Mouse (Mus musculus): ENCODE data around the gene Erc2. TPM values are rescaled to one million over a fixed set of nuclear protein-coding genes. Genes with fewer than 3 reads are reported as not detected.

Gene Erc2
- polyA plus RNA-seq, 1 experiment from 2014 or later, result 90.7 TPM

DNA sequence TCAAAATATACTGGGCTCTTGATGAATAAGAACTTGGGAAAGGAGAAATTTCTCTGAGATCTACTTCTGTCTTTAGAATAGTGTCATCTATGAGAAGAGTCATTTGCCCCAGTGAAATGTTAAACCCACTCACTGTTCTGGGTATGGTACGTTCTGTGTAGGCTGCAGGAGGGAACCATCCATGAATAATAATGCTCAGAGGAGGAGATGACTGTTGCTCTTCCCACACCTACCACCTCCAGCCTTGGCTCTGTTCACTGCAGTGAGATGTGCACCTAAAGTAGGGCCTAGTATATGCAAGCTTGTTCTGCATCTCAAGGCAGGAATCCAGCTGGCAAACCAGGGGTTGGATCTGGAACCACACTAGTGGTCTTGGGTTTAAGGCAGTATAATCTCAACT lies 353.4 kb downstream of the Erc2 start:
- Histone ChIP-seq H3K27me3 (ENCODE audit: control insufficient read depth, insufficient read depth, low read length) (no peaks in the 10 kb centered on the region), H3K4me2 (ENCODE audit: low read length) (no peak overlapping the region), H3K4me1 (ENCODE audit: control insufficient read depth, insufficient read depth, low read length) (no peaks in the 10 kb centered on the region), H3K27ac (replicated peaks; ENCODE audit: low read depth, low read length) (no peak overlapping the region), H3K9ac (replicated peaks; ENCODE audit: low read length) (no peak overlapping the region), H3K36me3 (ENCODE audit: control insufficient read depth, insufficient read depth, low read length) (no peaks in the 10 kb centered on the region), H3K4me3 (replicated peaks; ENCODE audit: low read depth, low read length) (no peak overlapping the region), H3K9me3 (ENCODE audit: control insufficient read depth, low read length) (no peaks in the 10 kb centered on the region)
- WGBS, result 84% methylated on average over 1 of the region's 1 CpGs
- DNase-seq (no peak), ATAC-seq (ENCODE audit: low FRiP score, low TSS enrichment) (no peak)

DNA sequence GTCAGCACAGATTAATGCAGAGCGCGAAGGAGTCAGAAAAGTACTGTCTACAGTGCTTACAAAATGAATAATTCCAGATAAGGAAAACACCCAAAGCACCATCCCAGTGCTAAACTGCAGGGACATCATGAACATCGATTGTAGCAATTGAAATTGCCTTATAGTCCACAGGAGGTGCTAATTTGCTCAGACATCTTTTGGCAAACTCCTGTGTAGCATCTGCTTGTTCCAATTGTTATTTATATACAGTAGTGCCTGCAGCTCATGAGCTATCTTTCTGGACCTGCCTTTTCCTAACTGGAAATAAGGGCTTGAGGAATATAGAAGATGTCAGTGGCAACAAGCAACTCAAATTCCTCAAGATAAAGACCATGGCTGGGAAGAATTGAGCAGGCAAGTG lies 362.5 kb downstream of the Erc2 start:
- Histone ChIP-seq H3K36me3 (ENCODE audit: control insufficient read depth, insufficient read depth, low read length) (no peaks in the 10 kb centered on the region), H3K4me1 (ENCODE audit: control insufficient read depth, insufficient read depth, low read length) (no peaks in the 10 kb centered on the region), H3K27me3 (ENCODE audit: control insufficient read depth, insufficient read depth, low read length) (no peaks in the 10 kb centered on the region), H3K9ac (replicated peaks; ENCODE audit: low read length) (no peak overlapping the region), H3K4me2 (ENCODE audit: low read length) (no peak overlapping the region), H3K27ac (replicated peaks; ENCODE audit: low read depth, low read length) (no peak overlapping the region), H3K9me3 (ENCODE audit: control insufficient read depth, low read length) (no peaks in the 10 kb centered on the region), H3K4me3 (replicated peaks; ENCODE audit: low read depth, low read length) (no peak overlapping the region)
- DNase-seq (no peak), ATAC-seq (ENCODE audit: low FRiP score, low TSS enrichment) (no peak)
- WGBS, result 79% methylated on average over 3 of the region's 3 CpGs

DNA sequence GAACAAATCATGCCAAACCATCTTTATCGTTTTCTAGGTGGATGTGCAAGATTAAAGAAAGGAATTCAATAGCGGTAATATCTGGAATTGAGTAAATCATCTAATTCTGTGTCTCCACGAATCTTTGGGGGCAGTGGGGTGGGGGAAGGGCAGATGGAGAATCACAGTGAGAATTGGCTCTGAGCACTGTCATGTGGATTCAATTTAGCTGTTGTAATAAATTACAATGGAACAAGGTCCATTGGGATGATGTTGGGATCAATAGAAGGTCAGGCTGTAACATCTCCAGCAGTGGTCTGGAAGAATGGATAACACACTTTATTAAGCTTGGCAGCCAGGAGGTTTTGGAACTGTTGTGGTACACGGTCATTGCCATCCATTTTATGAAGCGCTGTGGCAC lies 363.0 kb downstream of the Erc2 start:
- Histone ChIP-seq H3K4me1 (ENCODE audit: control insufficient read depth, insufficient read depth, low read length) (no peaks in the 10 kb centered on the region), H3K4me2 (ENCODE audit: low read length) (no peak overlapping the region), H3K4me3 (replicated peaks; ENCODE audit: low read depth, low read length) (no peak overlapping the region), H3K27ac (replicated peaks; ENCODE audit: low read depth, low read length) (no peak overlapping the region), H3K36me3 (ENCODE audit: control insufficient read depth, insufficient read depth, low read length) (no peaks in the 10 kb centered on the region), H3K9ac (replicated peaks; ENCODE audit: low read length) (no peak overlapping the region), H3K9me3 (ENCODE audit: control insufficient read depth, low read length) (no peaks in the 10 kb centered on the region), H3K27me3 (ENCODE audit: control insufficient read depth, insufficient read depth, low read length) (no peaks in the 10 kb centered on the region)
- ATAC-seq (ENCODE audit: low FRiP score, low TSS enrichment) (no peak), DNase-seq (no peak)
- 77% methylated on average over 5 of the region's 5 CpGs for WGBS

DNA sequence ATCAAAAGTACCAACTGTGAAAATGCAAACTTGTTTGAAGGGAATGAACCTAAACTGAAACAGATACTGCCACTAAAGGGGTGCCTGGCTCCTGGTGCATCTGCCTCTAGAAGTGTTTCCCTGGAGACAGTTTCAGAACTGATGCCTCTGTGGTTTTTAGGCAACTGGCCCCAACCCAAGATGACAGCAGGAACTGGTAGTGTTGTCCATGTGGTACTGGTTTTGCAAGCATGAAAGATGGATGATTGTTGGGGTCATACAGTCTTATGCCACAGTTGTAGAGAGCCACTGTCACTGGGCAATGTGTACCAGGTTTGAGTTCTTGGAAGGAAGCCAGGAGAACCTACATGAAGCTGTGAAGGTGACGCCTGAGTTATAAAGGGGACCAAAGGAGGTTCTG lies 365.2 kb downstream of the Erc2 start:
- H3K4me2 ChIP-seq (ENCODE audit: low read length), result no peak overlapping the region
- H3K27me3 ChIP-seq (ENCODE audit: control insufficient read depth, insufficient read depth, low read length), result no peaks in the 10 kb centered on the region
- no peak overlapping the region for H3K27ac ChIP-seq (replicated peaks; ENCODE audit: low read depth, low read length)
- ATAC-seq (ENCODE audit: low FRiP score, low TSS enrichment) (no peak), DNase-seq (no peak)
- no peaks in the 10 kb centered on the region for H3K36me3 ChIP-seq (ENCODE audit: control insufficient read depth, insufficient read depth, low read length)
- no peaks in the 10 kb centered on the region for H3K4me1 ChIP-seq (ENCODE audit: control insufficient read depth, insufficient read depth, low read length)
- H3K4me3 ChIP-seq (replicated peaks; ENCODE audit: low read depth, low read length), result no peak overlapping the region
- H3K9ac ChIP-seq (replicated peaks; ENCODE audit: low read length), result no peak overlapping the region
- no peaks in the 10 kb centered on the region for H3K9me3 ChIP-seq (ENCODE audit: control insufficient read depth, low read length)
- 90% methylated on average over 1 of the region's 1 CpGs for WGBS

DNA sequence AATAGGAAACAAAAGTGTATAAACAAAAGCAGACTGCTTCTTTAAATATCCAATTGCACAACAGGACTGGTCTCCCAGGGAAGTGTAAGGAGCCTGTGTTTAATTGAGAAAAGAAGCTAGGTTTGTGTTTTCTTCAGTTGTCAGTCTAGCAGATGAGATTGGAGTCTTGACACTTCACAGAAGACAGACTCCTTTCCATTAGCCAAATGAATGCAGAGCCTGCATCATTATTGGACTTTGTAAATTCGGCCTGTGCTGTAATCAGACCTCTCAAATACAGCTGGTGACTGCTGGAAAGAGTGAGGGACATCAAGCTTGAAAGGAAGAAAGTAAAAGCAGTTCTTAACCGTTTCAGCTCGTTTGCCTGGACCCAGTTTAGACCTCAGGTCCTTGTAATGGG lies 376.3 kb downstream of the Erc2 start:
- ATAC-seq (ENCODE audit: low FRiP score, low TSS enrichment), result no peak
- Histone ChIP-seq H3K36me3 (ENCODE audit: control insufficient read depth, insufficient read depth, low read length) (no peaks in the 10 kb centered on the region), H3K9ac (replicated peaks; ENCODE audit: low read length) (no peak overlapping the region), H3K4me2 (ENCODE audit: low read length) (no peak overlapping the region), H3K9me3 (ENCODE audit: control insufficient read depth, low read length) (no peaks in the 10 kb centered on the region), H3K27me3 (ENCODE audit: control insufficient read depth, insufficient read depth, low read length) (no peaks in the 10 kb centered on the region), H3K27ac (replicated peaks; ENCODE audit: low read depth, low read length) (no peak overlapping the region), H3K4me1 (ENCODE audit: control insufficient read depth, insufficient read depth, low read length) (no peaks in the 10 kb centered on the region), H3K4me3 (replicated peaks; ENCODE audit: low read depth, low read length) (no peak overlapping the region)
- WGBS, result 62% methylated on average over 3 of the region's 3 CpGs
- no peak for DNase-seq

DNA sequence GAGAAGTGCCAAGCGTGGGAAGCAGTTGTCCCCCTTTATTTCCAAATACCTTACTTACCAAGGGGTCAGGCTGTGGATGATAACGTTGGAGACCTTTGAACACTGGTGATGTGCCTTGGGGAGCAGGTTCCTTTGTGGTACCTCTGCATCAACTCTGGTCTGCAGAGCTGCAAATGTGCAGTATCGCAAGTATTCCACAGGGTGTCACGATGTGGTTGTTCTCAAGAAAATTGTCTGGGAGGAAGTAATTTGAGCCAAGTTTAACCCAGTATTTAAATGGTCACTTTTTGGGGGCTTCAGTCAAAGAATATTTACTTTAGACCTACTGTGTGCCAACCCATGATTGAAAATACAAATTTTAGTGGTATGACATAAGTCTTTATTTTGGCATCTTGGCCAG lies 381.8 kb downstream of the Erc2 start:
- Histone ChIP-seq H3K27ac (replicated peaks; ENCODE audit: low read depth, low read length) (no peak overlapping the region), H3K9me3 (ENCODE audit: control insufficient read depth, low read length) (no peaks in the 10 kb centered on the region), H3K27me3 (ENCODE audit: control insufficient read depth, insufficient read depth, low read length) (no peaks in the 10 kb centered on the region), H3K4me3 (replicated peaks; ENCODE audit: low read depth, low read length) (no peak overlapping the region), H3K36me3 (ENCODE audit: control insufficient read depth, insufficient read depth, low read length) (no peaks in the 10 kb centered on the region), H3K4me1 (ENCODE audit: control insufficient read depth, insufficient read depth, low read length) (no peaks in the 10 kb centered on the region), H3K4me2 (ENCODE audit: low read length) (no peak overlapping the region), H3K9ac (replicated peaks; ENCODE audit: low read length) (no peak overlapping the region)
- ATAC-seq (ENCODE audit: low FRiP score, low TSS enrichment), result no peak
- 53% methylated on average over 4 of the region's 4 CpGs for WGBS
- peak; percentile 64 for DNase-seq

DNA sequence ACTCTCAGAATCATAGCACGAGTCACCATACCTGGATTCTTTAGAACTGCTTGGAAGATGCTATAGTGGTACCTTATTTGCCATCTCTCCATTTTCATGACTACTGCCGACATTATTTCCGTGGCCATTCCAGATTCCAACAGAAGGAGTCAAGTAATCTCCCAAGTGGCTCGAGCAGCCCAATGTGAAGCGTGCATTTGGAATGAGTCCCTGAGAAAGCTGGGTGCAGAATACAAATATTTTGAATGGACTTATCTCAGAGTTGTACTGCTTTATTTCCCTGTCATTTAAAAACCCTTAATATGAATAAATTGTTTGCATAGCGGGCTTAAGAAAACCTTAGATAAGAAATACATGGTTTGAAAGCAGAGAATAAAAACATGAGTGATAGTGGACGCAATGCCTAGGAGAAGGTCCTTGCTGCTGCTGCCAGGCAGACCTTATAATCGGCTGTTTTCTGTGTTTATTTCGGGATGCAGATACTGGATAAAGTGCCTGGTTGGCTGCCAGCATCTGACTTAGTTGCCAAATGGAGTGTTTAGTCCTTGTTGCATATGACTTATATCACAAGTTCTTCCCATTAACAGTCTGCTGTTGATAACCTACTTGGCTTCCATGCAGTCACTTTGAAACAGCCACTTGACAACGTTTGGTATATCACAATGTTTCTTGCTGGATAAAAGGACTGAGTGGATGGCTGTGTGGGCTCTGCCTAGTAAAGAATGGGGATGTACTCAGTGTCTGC lies 388.5 kb downstream of the Erc2 start:
- no peak for ATAC-seq (ENCODE audit: low FRiP score, low TSS enrichment)
- Histone ChIP-seq H3K4me1 (ENCODE audit: control insufficient read depth, insufficient read depth, low read length) (no peaks in the 10 kb centered on the region), H3K27ac (replicated peaks; ENCODE audit: low read depth, low read length) (no peak overlapping the region), H3K4me3 (replicated peaks; ENCODE audit: low read depth, low read length) (no peak overlapping the region), H3K36me3 (ENCODE audit: control insufficient read depth, insufficient read depth, low read length) (no peaks in the 10 kb centered on the region), H3K27me3 (ENCODE audit: control insufficient read depth, insufficient read depth, low read length) (no peaks in the 10 kb centered on the region), H3K9me3 (ENCODE audit: control insufficient read depth, low read length) (no peaks in the 10 kb centered on the region), H3K9ac (replicated peaks; ENCODE audit: low read length) (no peak overlapping the region), H3K4me2 (ENCODE audit: low read length) (no peak overlapping the region)
- no peak for DNase-seq
- WGBS, result 82% methylated on average over 10 of the region's 10 CpGs

DNA sequence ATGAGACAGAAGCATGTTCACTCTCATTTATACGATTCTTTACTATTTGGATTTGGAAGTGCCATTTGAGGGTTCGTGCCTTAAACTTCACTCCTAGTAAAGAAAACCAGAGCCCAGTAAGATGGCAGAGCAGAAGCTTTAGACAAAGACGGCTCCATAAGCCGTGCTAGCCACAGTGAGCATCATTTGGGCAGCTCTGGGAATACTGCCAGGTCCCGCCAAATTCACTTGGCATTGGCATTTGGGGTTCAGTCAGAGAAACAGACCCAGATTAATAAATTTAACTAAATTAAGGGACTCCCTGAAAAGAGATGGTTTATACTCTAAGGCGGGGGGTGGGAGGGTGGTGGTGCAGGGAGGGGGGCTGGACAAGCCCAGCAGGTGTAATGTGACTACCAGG lies 401.0 kb downstream of the Erc2 start:
- no peak overlapping the region for H3K27ac ChIP-seq (replicated peaks; ENCODE audit: low read depth, low read length)
- H3K9me3 ChIP-seq (ENCODE audit: control insufficient read depth, low read length), result no peaks in the 10 kb centered on the region
- no peak overlapping the region for H3K4me2 ChIP-seq (ENCODE audit: low read length)
- ATAC-seq (ENCODE audit: low FRiP score, low TSS enrichment) (no peak), DNase-seq (peak; percentile 34)
- no peak overlapping the region for H3K9ac ChIP-seq (replicated peaks; ENCODE audit: low read length)
- no peaks in the 10 kb centered on the region for H3K27me3 ChIP-seq (ENCODE audit: control insufficient read depth, insufficient read depth, low read length)
- no peaks in the 10 kb centered on the region for H3K36me3 ChIP-seq (ENCODE audit: control insufficient read depth, insufficient read depth, low read length)
- WGBS, result 72% methylated on average over 6 of the region's 6 CpGs
- no peaks in the 10 kb centered on the region for H3K4me1 ChIP-seq (ENCODE audit: control insufficient read depth, insufficient read depth, low read length)
- H3K4me3 ChIP-seq (replicated peaks; ENCODE audit: low read depth, low read length), result no peak overlapping the region

DNA sequence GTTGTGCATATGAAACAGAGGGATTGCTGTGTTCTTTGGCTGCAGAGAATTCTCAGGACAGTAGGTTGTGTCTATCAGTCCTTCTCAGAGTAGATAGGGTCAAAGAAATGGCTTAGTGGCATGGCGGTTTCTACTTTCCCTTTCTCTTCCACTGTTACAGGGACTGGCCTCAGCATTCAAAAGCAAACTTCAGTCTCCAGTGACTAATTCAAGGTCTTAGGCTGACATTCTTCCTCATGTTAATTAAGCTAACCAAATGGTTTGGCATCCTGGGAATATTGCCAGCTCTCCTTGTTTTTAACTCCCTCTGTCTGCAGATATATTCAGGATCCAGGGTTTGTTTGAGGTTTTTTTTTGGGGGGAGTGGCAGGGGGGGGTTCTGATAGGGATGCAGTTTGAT lies 408.6 kb downstream of the Erc2 start:
- Histone ChIP-seq H3K4me1 (ENCODE audit: control insufficient read depth, insufficient read depth, low read length) (no peaks in the 10 kb centered on the region; the same call in 1 of the 2 replicates), H3K27me3 (ENCODE audit: control insufficient read depth, insufficient read depth, low read length) (no peaks in the 10 kb centered on the region), H3K4me3 (replicated peaks; ENCODE audit: low read depth, low read length) (no peak overlapping the region), H3K27ac (replicated peaks; ENCODE audit: low read depth, low read length) (no peak overlapping the region), H3K4me2 (ENCODE audit: low read length) (no peak overlapping the region), H3K9me3 (ENCODE audit: control insufficient read depth, low read length) (no peaks in the 10 kb centered on the region), H3K36me3 (ENCODE audit: control insufficient read depth, insufficient read depth, low read length) (no peaks in the 10 kb centered on the region), H3K9ac (replicated peaks; ENCODE audit: low read length) (no peak overlapping the region)
- DNase-seq (peak; percentile 78), ATAC-seq (ENCODE audit: low FRiP score, low TSS enrichment) (no peak)
- WGBS, result 42% methylated on average over 1 of the region's 1 CpGs

Measured in midbrain, embryonic 14.5 days (tissue).